In genomic region chr3:123444466-123444865, GRCm38 (mm10) we compare ENCODE assay signal across 30 mouse cellular contexts. TPM values are rescaled to one million over a fixed set of nuclear protein-coding genes. Genes with fewer than 3 reads are reported as not detected.
DNase-seq lines count a peak whose midpoint lies in the region; ATAC-seq and TF ChIP-seq lines count a peak whose summit lies in the region.
"Had no signal": no experiment of that assay in that cellular context is flagged by ENCODE, and none has a peak within 500 bp of the region (broad histone marks: within the 10 kb centered on the region; RNA-seq: fewer than 3 reads in every experiment).

No protein-coding gene starts in this region.

- no peak overlapping the region for H3K27ac ChIP-seq in thymus, adult 2 months (ENCODE audit: control insufficient read depth, insufficient read depth, low read length)
- H3K27ac ChIP-seq in forebrain, embryonic 12.5 days: no peak overlapping the region
- H3K27ac ChIP-seq: forebrain, embryonic 10.5 days; gastrocnemius, adult 2 months; heart, adult 2 months; heart, embryonic 13.5 days; hindbrain, embryonic 10.5 days; hindbrain, embryonic 15.5 days; intestine, embryonic 15.5 days; kidney, postnatal 0 days; lung, embryonic 15.5 days; neural tube, embryonic 13.5 days had no signal

- no peaks in the 10 kb centered on the region for H3K36me3 ChIP-seq in thymus, adult 2 months (ENCODE audit: control insufficient read depth, insufficient read depth, low read length)
- H3K36me3 ChIP-seq in forebrain, embryonic 12.5 days (replicated peaks): no peaks in the 10 kb centered on the region
- H3K36me3 ChIP-seq: embryonic facial prominence, embryonic 13.5 days; forebrain, embryonic 10.5 days; heart, embryonic 13.5 days; hindbrain, embryonic 10.5 days; hindbrain, embryonic 15.5 days; intestine, embryonic 15.5 days; lung, embryonic 15.5 days; neural tube, embryonic 13.5 days had no signal

- H3K27me3 ChIP-seq in thymus, adult 2 months (ENCODE audit: control insufficient read depth, insufficient read depth, low read length): peaks cover 12% of the 10 kb centered on the region; the same call in 1 of the 2 replicates
- peaks cover 43% of the 10 kb centered on the region for H3K27me3 ChIP-seq in forebrain, embryonic 12.5 days
- H3K27me3 ChIP-seq: hindbrain, embryonic 15.5 days had no signal

- no peaks in the 10 kb centered on the region for H3K4me1 ChIP-seq in thymus, adult 2 months (replicated peaks; ENCODE audit: control insufficient read depth, insufficient read depth, low read length)
- peaks cover 22% of the 10 kb centered on the region for H3K4me1 ChIP-seq in forebrain, embryonic 12.5 days

- no peak overlapping the region for H3K9ac ChIP-seq in forebrain, embryonic 12.5 days
- H3K9ac ChIP-seq: embryonic facial prominence, embryonic 13.5 days; heart, embryonic 13.5 days; hindbrain, embryonic 15.5 days; intestine, embryonic 15.5 days; lung, embryonic 15.5 days; neural tube, embryonic 13.5 days had no signal

- no peak overlapping the region for H3K4me3 ChIP-seq in thymus, adult 2 months (ENCODE audit: control insufficient read depth, insufficient read depth, low read length)
- no peak overlapping the region for H3K4me3 ChIP-seq in forebrain, embryonic 12.5 days (replicated peaks)
- H3K4me3 ChIP-seq: embryonic facial prominence, embryonic 13.5 days; forebrain, embryonic 10.5 days; gastrocnemius, adult 2 months; heart, adult 2 months; heart, embryonic 13.5 days; hindbrain, embryonic 10.5 days; hindbrain, embryonic 15.5 days; intestine, embryonic 15.5 days; lung, embryonic 15.5 days; neural tube, embryonic 13.5 days had no signal

- no peak for ATAC-seq in forebrain, embryonic 12.5 days (ENCODE audit: low FRiP score)
- ATAC-seq: forebrain, embryonic 16.5 days; intestine, embryonic 15.5 days; midbrain, embryonic 16.5 days had no signal

- no peaks in the 10 kb centered on the region for H3K9me3 ChIP-seq in forebrain, embryonic 12.5 days
- H3K9me3 ChIP-seq: embryonic facial prominence, embryonic 13.5 days; forebrain, embryonic 10.5 days; heart, embryonic 13.5 days; hindbrain, embryonic 10.5 days; hindbrain, embryonic 15.5 days; intestine, embryonic 15.5 days; lung, embryonic 15.5 days; neural tube, embryonic 13.5 days had no signal

- intact Hi-C loops in left cerebral cortex, postnatal 14 days (cut with DNase I): loop anchor here (5.0 kb wide), 1 partner anchor 52 kb away; no protein-coding TSS in a partner anchor

- TF ChIP-seq POLR2A in thymus, adult 2 months (IDR thresholded peaks at IDR 0.05; ENCODE audit: control insufficient read depth, extremely low read depth, insufficient read depth, low read length, poor library complexity): no peak

- TF ChIP-seq CTCF in thymus, adult 2 months (IDR thresholded peaks at IDR 0.05; ENCODE audit: borderline replicate concordance, control insufficient read depth, extremely low read depth, insufficient read depth, low read length, poor library complexity): no peak

- 84% methylated on average over 1 of the region's 1 CpGs for WGBS in thymus, adult 2 months
- 86% methylated on average over 1 of the region's 1 CpGs for WGBS in forebrain, embryonic 12.5 days

- DNase-seq in lung, postnatal 36 days: peak; percentile 15
- DNase-seq in lung, postnatal 10 days: no peak
- DNase-seq in CD4-positive, CD25-positive, alpha-beta regulatory T cell, adult 2 months (ENCODE audit: low read depth, low spot score): peak; percentile 56
- DNase-seq in T-cell, adult 2 months (ENCODE audit: low spot score): peak; percentile 85
- peak; percentile 42 to 49 for DNase-seq in natural killer cell, adult 2 months (ENCODE audit: low spot score in 2 of 2)
- DNase-seq in left cerebral cortex, postnatal 14 days (ENCODE audit: low spot score in 2 of 2): no peak
- no peak for DNase-seq in thymus, adult 2 months
- DNase-seq: adrenal gland, adult 8-10 months; cerebellum, adult 11 months; cerebellum, adult 9-11 months; gastrocnemius, adult 2 months; heart, adult 2 months; heart, postnatal 10 days; kidney, adult 8-10 months; kidney, postnatal 4 days; layer of hippocampus, adult 9-11 months had no signal

- H3K4me2 ChIP-seq in forebrain, embryonic 12.5 days: no peak overlapping the region
- H3K4me2 ChIP-seq: embryonic facial prominence, embryonic 13.5 days; heart, embryonic 13.5 days; hindbrain, embryonic 15.5 days; intestine, embryonic 15.5 days; liver, embryonic 11.5 days; lung, embryonic 15.5 days; midbrain, embryonic 11.5 days; neural tube, embryonic 13.5 days had no signal

RNA-seq across cellular contexts. Expression of gene Prss12, which starts 2.2 kb away (rescaled TPM):
- 10 to 100 TPM; 19.2 to 19.9 TPM for total RNA-seq in left cerebral cortex, postnatal 14 days (2021)
- polyA plus RNA-seq in thymus, adult 2 months (2012; rRNA removed): 0.41 and 0.49 TPM in 2 replicates
- 1.7 and 3.1 TPM in 2 replicates for polyA plus RNA-seq in forebrain, embryonic 12.5 days (2016; fragmentation: Nextera tagmentation; extraction: Ambion mirVana)

RNA-seq across cellular contexts. Expression of gene Mettl14, which starts 58.6 kb away (rescaled TPM):
- 10 to 100 TPM in 1 of 2 experiments, 1 to 10 TPM in 1; 10.0 to 12.2 TPM for total RNA-seq in left cerebral cortex, postnatal 14 days (2021)
- 8.5 and 8.8 TPM in 2 replicates for polyA plus RNA-seq in thymus, adult 2 months (2012; rRNA removed)
- polyA plus RNA-seq in forebrain, embryonic 12.5 days (2016; fragmentation: Nextera tagmentation; extraction: Ambion mirVana): 38.1 and 40.7 TPM in 2 replicates

Comparison
In these comparisons a context has a peak if more than half of its experiments do, and no peak if none do; other contexts are left out.
1. DNase-seq: peak in lung, postnatal 36 days (single experiment), CD4-positive, CD25-positive, alpha-beta regulatory T cell, adult 2 months (single experiment), T-cell, adult 2 months (single experiment) and natural killer cell, adult 2 months (2 of 2); none in lung, postnatal 10 days (single experiment), left cerebral cortex, postnatal 14 days (0 of 2) and thymus, adult 2 months (single experiment).